Mouse (Mus musculus): Measurements from ENCODE around the gene Sh3glb2. TPM values are rescaled to one million over a fixed set of nuclear protein-coding genes. Genes with fewer than 3 reads are reported as not detected.

The Sh3glb2 gene
- polyA plus RNA-seq, 1 experiment from 2014 or later = 106 TPM

DNA sequence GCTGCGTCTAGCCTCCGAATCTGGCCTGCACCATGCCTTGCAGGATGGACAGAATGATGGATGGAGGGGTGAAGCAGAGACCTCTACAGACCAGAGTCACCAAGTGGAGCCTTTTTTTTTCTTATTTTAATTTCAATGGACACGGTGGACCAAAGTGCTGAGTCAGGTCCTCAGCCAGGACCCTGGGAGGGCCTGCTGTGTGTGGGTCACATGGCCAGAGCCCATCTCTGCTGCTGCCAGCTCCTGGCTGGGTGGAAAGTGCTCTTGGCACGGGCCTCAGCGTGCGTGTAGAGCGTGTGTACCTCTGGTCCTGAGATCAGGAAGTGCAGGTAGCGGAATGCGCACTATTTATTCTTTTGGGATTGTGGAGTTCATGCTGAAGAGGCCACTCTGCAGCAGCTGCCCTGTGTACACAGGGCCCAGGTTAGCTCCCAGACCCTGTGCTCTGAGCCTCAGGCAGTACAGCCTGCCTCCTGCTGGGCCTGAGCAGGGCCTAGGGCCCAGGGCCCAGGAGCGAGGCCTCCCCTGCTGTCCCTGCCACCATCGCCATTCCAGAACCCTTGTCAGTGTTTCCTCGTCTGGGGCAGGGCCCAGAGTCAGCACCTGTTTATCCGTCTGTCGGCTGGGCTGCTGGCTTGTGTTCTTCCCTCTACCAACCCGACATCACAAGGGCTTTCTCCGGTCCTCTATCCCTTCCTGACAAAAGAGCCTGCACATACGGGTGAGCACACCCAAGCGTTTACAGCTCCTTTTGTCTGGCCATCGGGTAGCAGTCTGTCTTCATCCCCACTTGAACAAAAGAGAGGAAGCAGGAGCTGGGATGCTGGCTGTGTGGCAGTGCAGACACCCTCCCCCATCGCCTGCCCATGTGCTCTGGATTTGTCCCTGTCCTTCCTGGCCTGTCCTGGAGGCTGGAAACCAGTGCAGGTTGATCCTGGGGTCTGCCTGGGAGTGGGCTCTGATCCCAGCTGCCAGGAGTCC lies 40.3 kb upstream of the Sh3glb2 start:
- Histone ChIP-seq H3K4me2 (ENCODE audit: low read length) (peak overlapping the region; percentile 14; the same call in 1 of the 2 replicates), H3K9ac (ENCODE audit: low read length) (peak overlapping the region; percentile 50), H3K9me3 (replicated peaks; ENCODE audit: control insufficient read depth, low read length) (no peaks in the 10 kb centered on the region), H3K4me1 (ENCODE audit: control insufficient read depth, insufficient read depth, low read length) (peaks cover 13% of the 10 kb centered on the region), H3K27ac (ENCODE audit: low read depth, low read length) (peak overlapping the region; percentile 91), H3K36me3 (ENCODE audit: control insufficient read depth, insufficient read depth, low read length) (peaks cover 88% of the 10 kb centered on the region), H3K27me3 (replicated peaks; ENCODE audit: control insufficient read depth, insufficient read depth, low read length) (no peaks in the 10 kb centered on the region), H3K4me3 (ENCODE audit: low read depth, low read length) (no peak overlapping the region)
- 20% methylated on average over 20 of the region's 20 CpGs for WGBS
- peak; percentile 65 for DNase-seq (ENCODE audit: low spot score)
- peak; percentile 79 for ATAC-seq

DNA sequence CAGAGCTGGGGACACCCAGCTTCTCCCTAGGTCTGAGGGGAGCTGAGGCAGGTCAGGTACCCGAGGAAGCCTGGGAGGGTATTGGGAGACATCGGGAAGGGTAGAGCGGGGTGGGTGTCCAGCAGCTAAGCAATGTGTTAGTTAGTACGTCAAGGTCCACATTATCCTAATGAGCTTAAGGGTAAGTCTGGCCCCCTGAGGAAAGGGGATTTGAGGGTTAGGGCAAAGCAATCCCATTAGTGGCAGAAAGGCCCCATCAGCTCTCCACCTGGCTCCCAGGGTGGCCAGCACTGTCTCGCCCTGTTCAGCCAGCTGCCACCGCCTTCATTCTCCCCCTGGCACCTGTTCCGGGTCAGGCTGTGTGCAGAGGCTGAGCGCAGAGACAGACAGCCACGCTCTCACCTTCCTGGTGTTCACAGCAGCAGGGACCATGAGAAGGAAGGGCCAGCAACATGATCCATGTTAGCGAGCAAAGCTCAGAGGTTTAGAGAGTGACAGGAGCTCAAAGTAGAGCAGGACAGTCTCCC lies 38.9 kb upstream of the Sh3glb2 start:
- no peak for ATAC-seq
- WGBS = 57% methylated on average over 10 of the region's 10 CpGs
- Histone ChIP-seq H3K9me3 (replicated peaks; ENCODE audit: control insufficient read depth, low read length) (no peaks in the 10 kb centered on the region), H3K4me1 (ENCODE audit: control insufficient read depth, insufficient read depth, low read length) (peaks cover 18% of the 10 kb centered on the region), H3K9ac (ENCODE audit: low read length) (no peak overlapping the region), H3K36me3 (ENCODE audit: control insufficient read depth, insufficient read depth, low read length) (peaks cover 75% of the 10 kb centered on the region), H3K27me3 (replicated peaks; ENCODE audit: control insufficient read depth, insufficient read depth, low read length) (no peaks in the 10 kb centered on the region), H3K4me2 (ENCODE audit: low read length) (no peak overlapping the region), H3K27ac (ENCODE audit: low read depth, low read length) (no peak overlapping the region), H3K4me3 (ENCODE audit: low read depth, low read length) (no peak overlapping the region)
- DNase-seq (ENCODE audit: low spot score) = no peak

DNA sequence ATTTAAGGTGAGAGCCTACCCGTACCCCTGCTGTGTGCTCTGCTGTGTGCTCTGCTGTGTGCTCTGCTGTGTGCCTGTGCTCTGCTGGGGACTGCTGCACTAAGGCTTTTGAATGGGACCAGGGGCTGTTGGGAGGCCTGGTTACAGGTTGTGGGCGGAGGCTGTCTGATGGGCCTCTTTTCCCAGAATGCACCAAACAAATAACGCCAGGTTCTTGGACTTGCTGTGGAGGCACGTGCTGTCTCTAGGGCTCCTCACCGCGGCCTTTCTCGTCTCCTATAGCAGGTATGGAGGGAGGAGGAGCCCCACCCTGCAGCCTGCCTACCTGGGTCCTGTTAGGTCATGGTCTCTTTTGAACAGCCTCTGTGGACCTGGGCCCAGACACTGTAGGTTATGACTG lies 37.1 kb upstream of the Sh3glb2 start:
- Histone ChIP-seq H3K27me3 (replicated peaks; ENCODE audit: control insufficient read depth, insufficient read depth, low read length) (no peaks in the 10 kb centered on the region), H3K4me3 (ENCODE audit: low read depth, low read length) (no peak overlapping the region), H3K36me3 (ENCODE audit: control insufficient read depth, insufficient read depth, low read length) (peaks cover 57% of the 10 kb centered on the region), H3K27ac (ENCODE audit: low read depth, low read length) (no peak overlapping the region), H3K4me1 (ENCODE audit: control insufficient read depth, insufficient read depth, low read length) (peaks cover 21% of the 10 kb centered on the region), H3K9me3 (replicated peaks; ENCODE audit: control insufficient read depth, low read length) (no peaks in the 10 kb centered on the region), H3K9ac (ENCODE audit: low read length) (no peak overlapping the region), H3K4me2 (ENCODE audit: low read length) (no peak overlapping the region)
- no peak for ATAC-seq
- 87% methylated on average over 7 of the region's 7 CpGs for WGBS
- no peak for DNase-seq (ENCODE audit: low spot score)

DNA sequence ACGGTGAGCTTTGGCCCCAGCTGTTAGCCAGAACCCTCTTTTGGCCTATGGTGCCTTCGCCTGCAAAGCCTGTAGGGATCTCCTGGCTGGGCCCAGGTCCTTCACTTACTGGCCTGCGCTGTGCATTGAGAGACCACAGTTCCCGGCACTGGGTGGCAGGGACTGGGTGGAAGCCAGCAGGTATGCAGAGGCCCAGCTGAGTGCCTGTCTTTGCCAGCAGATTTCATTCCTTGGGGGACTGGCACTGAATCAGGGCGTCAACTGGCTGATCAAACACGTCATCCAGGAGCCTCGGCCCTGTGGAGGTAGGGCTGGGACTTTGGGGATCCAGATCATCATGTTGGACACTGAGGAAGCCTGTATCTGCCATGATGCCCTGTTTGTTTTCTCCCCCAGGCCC lies 36.6 kb upstream of the Sh3glb2 start:
- Histone ChIP-seq H3K4me3 (ENCODE audit: low read depth, low read length) (no peak overlapping the region), H3K9me3 (replicated peaks; ENCODE audit: control insufficient read depth, low read length) (no peaks in the 10 kb centered on the region), H3K27ac (ENCODE audit: low read depth, low read length) (no peak overlapping the region), H3K4me2 (ENCODE audit: low read length) (no peak overlapping the region), H3K9ac (ENCODE audit: low read length) (no peak overlapping the region), H3K36me3 (ENCODE audit: control insufficient read depth, insufficient read depth, low read length) (peaks cover 52% of the 10 kb centered on the region), H3K27me3 (replicated peaks; ENCODE audit: control insufficient read depth, insufficient read depth, low read length) (no peaks in the 10 kb centered on the region), H3K4me1 (ENCODE audit: control insufficient read depth, insufficient read depth, low read length) (peaks cover 21% of the 10 kb centered on the region)
- ATAC-seq (no peak), DNase-seq (ENCODE audit: low spot score) (no peak)
- WGBS = 91% methylated on average over 7 of the region's 7 CpGs

DNA sequence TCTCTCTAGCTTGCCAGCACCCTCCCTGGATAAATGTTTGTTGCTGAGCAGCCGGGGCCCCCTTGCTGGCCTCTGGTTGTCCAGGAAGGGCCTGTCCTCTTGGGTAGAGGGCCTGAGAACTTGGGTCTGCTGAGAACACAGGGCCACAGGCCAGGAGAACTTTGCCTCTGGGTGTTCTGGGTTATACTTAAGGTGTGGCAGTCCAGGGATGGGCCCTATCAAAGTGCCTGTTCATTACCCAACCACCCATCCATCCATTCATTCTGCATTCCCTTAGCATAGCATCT lies 34.2 kb upstream of the Sh3glb2 start:
- H3K9ac ChIP-seq (ENCODE audit: low read length) = peak overlapping the region; percentile 89
- 70% methylated on average over 1 of the region's 1 CpGs for whole genome bisulfite sequencing
- H3K27me3 ChIP-seq (replicated peaks; ENCODE audit: control insufficient read depth, insufficient read depth, low read length) = no peaks in the 10 kb centered on the region
- H3K36me3 ChIP-seq (ENCODE audit: control insufficient read depth, insufficient read depth, low read length) = peaks cover 29% of the 10 kb centered on the region
- H3K27ac ChIP-seq (ENCODE audit: low read depth, low read length) = peak overlapping the region; percentile 87; the same call in 1 of the 2 replicates
- H3K9me3 ChIP-seq (replicated peaks; ENCODE audit: control insufficient read depth, low read length) = no peaks in the 10 kb centered on the region
- DNase-seq (ENCODE audit: low spot score) = no peak
- peaks cover 8% of the 10 kb centered on the region for H3K4me1 ChIP-seq (ENCODE audit: control insufficient read depth, insufficient read depth, low read length)
- peak overlapping the region; percentile 99 for H3K4me2 ChIP-seq (ENCODE audit: low read length)
- no peak for ATAC-seq
- peak overlapping the region; percentile 81 for H3K4me3 ChIP-seq (ENCODE audit: low read depth, low read length)

DNA sequence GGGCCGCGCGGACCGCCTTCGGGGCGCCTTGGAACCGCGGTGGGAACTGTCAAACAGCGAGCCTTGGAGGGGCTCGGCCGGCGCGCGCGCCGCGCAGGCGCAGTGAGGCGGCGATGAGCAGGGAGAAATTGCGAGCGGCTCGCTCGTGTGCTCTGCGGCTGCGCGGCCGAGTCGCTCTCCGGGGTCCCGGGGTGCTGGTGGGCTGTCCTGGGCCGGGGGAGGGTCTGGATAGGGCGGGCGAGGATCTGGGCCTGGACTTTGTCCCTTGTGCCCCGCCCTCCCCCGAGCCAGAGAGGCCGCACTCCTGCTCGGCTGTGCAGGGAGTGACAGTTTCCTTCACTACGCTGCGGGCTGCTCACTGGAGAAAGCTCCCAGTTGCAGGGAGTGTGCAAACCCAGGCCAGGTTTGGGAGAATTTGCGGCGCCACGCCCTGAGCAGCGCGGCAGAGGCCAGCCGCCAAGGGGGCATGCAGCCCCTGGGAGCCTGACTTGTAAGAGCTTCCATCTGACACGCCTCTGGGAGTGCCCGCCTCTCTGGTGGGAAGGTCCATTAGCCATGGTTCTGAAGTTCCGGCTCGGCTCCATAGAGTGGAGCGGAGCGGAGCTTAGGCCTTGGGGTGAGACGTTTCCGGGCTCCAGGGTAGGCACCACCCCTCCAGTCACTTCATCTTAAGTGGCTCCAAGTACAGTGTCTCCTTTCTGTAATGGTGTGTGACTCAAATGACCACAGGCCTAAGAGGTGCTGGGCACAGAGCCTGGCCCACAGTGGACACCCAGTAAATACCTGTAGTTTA lies 33.6 kb upstream of the Sh3glb2 start:
- ATAC-seq = peak; percentile 83
- peak overlapping the region; percentile 99 for H3K4me2 ChIP-seq (ENCODE audit: low read length)
- peak; percentile 92 for DNase-seq (ENCODE audit: low spot score)
- H3K4me1 ChIP-seq (ENCODE audit: control insufficient read depth, insufficient read depth, low read length) = peaks cover 8% of the 10 kb centered on the region
- H3K27me3 ChIP-seq (replicated peaks; ENCODE audit: control insufficient read depth, insufficient read depth, low read length) = no peaks in the 10 kb centered on the region
- no peaks in the 10 kb centered on the region for H3K9me3 ChIP-seq (replicated peaks; ENCODE audit: control insufficient read depth, low read length)
- H3K4me3 ChIP-seq (ENCODE audit: low read depth, low read length) = peak overlapping the region; percentile 81
- H3K9ac ChIP-seq (ENCODE audit: low read length) = peak overlapping the region; percentile 89
- H3K27ac ChIP-seq (ENCODE audit: low read depth, low read length) = peak overlapping the region; percentile 87
- H3K36me3 ChIP-seq (ENCODE audit: control insufficient read depth, insufficient read depth, low read length) = peaks cover 24% of the 10 kb centered on the region
- under 1% methylated on average over 44 of the region's 54 CpGs for WGBS

DNA sequence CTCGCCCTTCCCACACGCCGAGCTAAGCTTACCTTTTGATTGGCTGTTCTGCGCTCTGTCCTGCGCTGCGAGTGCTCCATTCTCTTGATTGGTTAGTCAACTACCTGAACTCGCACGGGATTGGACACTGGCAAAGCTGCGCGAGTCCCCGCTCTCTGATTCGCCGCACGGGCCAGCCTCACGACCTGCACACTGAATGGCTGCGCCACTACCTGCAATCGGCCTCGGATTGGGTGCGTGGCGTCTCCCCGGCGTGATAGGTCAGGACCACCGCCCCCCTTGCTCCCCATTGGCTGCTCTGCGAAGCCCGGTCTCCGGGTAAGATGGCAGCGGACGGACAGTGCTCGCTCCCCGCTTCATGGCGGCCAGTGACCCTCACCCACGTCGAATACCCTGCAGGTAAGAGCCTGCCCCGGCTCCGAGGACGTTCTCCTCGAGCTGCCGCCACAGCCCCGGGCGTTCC lies 33.0 kb upstream of the Sh3glb2 start, which contains the start of gene Dolpp1:
TSS of gene Dolpp1 (plus strand) at position 141 of the 463 bp plus-strand sequence.
- WGBS = under 1% methylated on average over 39 of the region's 40 CpGs
- ATAC-seq = peak; percentile 99
- Histone ChIP-seq H3K36me3 (ENCODE audit: control insufficient read depth, insufficient read depth, low read length) (peaks cover 18% of the 10 kb centered on the region), H3K9ac (ENCODE audit: low read length) (peak within 1 kb of the TSS; percentile 89), H3K4me3 (ENCODE audit: low read depth, low read length) (peak within 1 kb of the TSS; percentile 81), H3K4me1 (ENCODE audit: control insufficient read depth, insufficient read depth, low read length) (peaks cover 8% of the 10 kb centered on the region), H3K27me3 (replicated peaks; ENCODE audit: control insufficient read depth, insufficient read depth, low read length) (no peaks in the 10 kb centered on the region), H3K27ac (ENCODE audit: low read depth, low read length) (peak within 1 kb of the TSS; percentile 87), H3K9me3 (replicated peaks; ENCODE audit: control insufficient read depth, low read length) (no peaks in the 10 kb centered on the region), H3K4me2 (ENCODE audit: low read length) (peak within 1 kb of the TSS; percentile 99)
- peak; percentile 99 for DNase-seq (ENCODE audit: low spot score)

DNA sequence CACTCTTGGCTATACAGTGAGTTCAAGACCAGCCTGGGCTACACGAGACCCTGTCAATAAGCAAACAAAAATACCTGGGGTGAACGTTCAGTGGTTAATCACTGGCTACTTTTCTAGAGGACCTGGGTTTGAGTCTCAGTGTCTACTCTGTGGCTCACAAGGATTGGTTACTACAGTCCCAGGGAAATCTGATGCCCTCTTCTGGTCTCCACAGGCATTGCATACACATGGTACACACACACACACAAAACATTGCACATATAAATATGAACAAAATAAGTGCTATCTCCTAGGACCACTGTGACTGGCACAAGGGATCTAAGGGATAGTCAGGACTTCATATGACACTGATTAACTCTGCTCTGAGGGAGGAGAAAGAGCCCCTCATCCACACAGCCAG lies 29.9 kb upstream of the Sh3glb2 start:
- Histone ChIP-seq H3K4me1 (ENCODE audit: control insufficient read depth, insufficient read depth, low read length) (peaks cover 8% of the 10 kb centered on the region), H3K9ac (ENCODE audit: low read length) (no peak overlapping the region), H3K4me3 (ENCODE audit: low read depth, low read length) (no peak overlapping the region), H3K27ac (ENCODE audit: low read depth, low read length) (no peak overlapping the region), H3K9me3 (replicated peaks; ENCODE audit: control insufficient read depth, low read length) (no peaks in the 10 kb centered on the region), H3K36me3 (ENCODE audit: control insufficient read depth, insufficient read depth, low read length) (peaks cover 11% of the 10 kb centered on the region), H3K4me2 (ENCODE audit: low read length) (no peak overlapping the region), H3K27me3 (replicated peaks; ENCODE audit: control insufficient read depth, insufficient read depth, low read length) (no peaks in the 10 kb centered on the region)
- 93% methylated on average over 2 of the region's 2 CpGs for WGBS
- ATAC-seq (no peak), DNase-seq (ENCODE audit: low spot score) (no peak)
